10 mouse cellular contexts compared by ENCODE assay signal in the genomic region with DNA sequence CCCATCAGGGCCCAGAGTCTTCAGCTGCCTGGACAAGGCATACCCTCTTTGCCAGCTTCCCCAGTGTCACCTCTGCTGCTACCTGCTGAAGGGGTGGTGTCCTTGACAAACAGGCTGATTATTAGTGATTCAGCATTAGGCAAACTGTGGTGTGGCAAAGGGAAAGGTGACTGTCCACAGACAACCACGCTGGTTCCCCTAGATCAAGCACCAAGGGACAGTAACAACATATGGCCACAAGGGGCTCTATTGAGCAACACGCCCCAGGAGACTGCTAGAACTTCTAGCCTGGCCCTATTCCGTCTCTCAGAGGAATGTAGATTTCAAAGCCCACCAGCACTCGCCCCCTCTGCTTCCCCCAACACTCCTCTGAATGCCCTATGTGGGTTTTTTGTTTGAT. TPM values are rescaled to one million over a fixed set of nuclear protein-coding genes. Genes with fewer than 3 reads are reported as not detected.
DNase-seq lines count a peak whose midpoint lies in the region; ATAC-seq and TF ChIP-seq lines count a peak whose summit lies in the region.
"Had no signal": no experiment of that assay in that cellular context is flagged by ENCODE, and none has a peak within 500 bp of the region (broad histone marks: within the 10 kb centered on the region; RNA-seq: fewer than 3 reads in every experiment).

No protein-coding gene starts in this region.

- no peak overlapping the region for H3K27ac ChIP-seq in forebrain, embryonic 10.5 days
- no peak overlapping the region for H3K27ac ChIP-seq in forebrain, embryonic 16.5 days (ENCODE audit: low read length)
- H3K27ac ChIP-seq in bone marrow, adult 2 months (ENCODE audit: control insufficient read depth, insufficient read depth, low read depth, low read length, poor library complexity) = no peak overlapping the region
- no peak overlapping the region for H3K27ac ChIP-seq in embryonic facial prominence, embryonic 14.5 days (replicated peaks; ENCODE audit: low read depth, low read length)
- no peak overlapping the region for H3K27ac ChIP-seq in liver, embryonic 13.5 days

- H3K4me3 ChIP-seq in forebrain, embryonic 10.5 days = no peak overlapping the region
- no peak overlapping the region for H3K4me3 ChIP-seq in forebrain, embryonic 16.5 days (replicated peaks; ENCODE audit: low read length)
- no peak overlapping the region for H3K4me3 ChIP-seq in bone marrow, adult 2 months (replicated peaks; ENCODE audit: control insufficient read depth, low read depth, low read length)
- H3K4me3 ChIP-seq in embryonic facial prominence, embryonic 14.5 days (ENCODE audit: low read depth, low read length) = no peak overlapping the region
- H3K4me3 ChIP-seq in liver, embryonic 13.5 days (replicated peaks) = no peak overlapping the region

- H3K9ac ChIP-seq in forebrain, embryonic 16.5 days (replicated peaks; ENCODE audit: low read depth, low read length) = no peak overlapping the region
- H3K9ac ChIP-seq in embryonic facial prominence, embryonic 14.5 days (ENCODE audit: low read depth, low read length) = no peak overlapping the region
- H3K9ac ChIP-seq in liver, embryonic 13.5 days = no peak overlapping the region

- no peak for TF ChIP-seq POLR2A in bone marrow, adult 2 months (IDR thresholded peaks at IDR 0.05; ENCODE audit: borderline replicate concordance, control insufficient read depth, low read depth, low read length)

- TF ChIP-seq CTCF in bone marrow, adult 2 months (IDR thresholded peaks at IDR 0.05; ENCODE audit: control insufficient read depth, insufficient read depth, low read length) = peak; percentile 71

- no peak overlapping the region for H3K4me2 ChIP-seq in forebrain, embryonic 16.5 days (ENCODE audit: low read length)
- H3K4me2 ChIP-seq in embryonic facial prominence, embryonic 14.5 days (ENCODE audit: low read depth, low read length) = no peak overlapping the region
- no peak overlapping the region for H3K4me2 ChIP-seq in liver, embryonic 13.5 days

- 15% methylated on average over 4 of the region's 4 CpGs for WGBS in forebrain, embryonic 10.5 days
- 10% methylated on average over 4 of the region's 4 CpGs for WGBS in forebrain, embryonic 16.5 days
- whole genome bisulfite sequencing in bone marrow, adult 2 months = 12% methylated on average over 4 of the region's 4 CpGs
- WGBS in embryonic facial prominence, embryonic 14.5 days = 19% methylated on average over 4 of the region's 4 CpGs
- WGBS in liver, embryonic 13.5 days (ENCODE audit: insufficient replicate concordance) = 9% methylated on average over 4 of the region's 4 CpGs

- H3K27me3 ChIP-seq in forebrain, embryonic 10.5 days (ENCODE audit: poor library complexity, severe bottlenecking) = no peaks in the 10 kb centered on the region
- H3K27me3 ChIP-seq in forebrain, embryonic 16.5 days (replicated peaks; ENCODE audit: control insufficient read depth, insufficient read depth, low read length) = no peaks in the 10 kb centered on the region
- H3K27me3 ChIP-seq in embryonic facial prominence, embryonic 14.5 days (replicated peaks; ENCODE audit: control insufficient read depth, insufficient read depth, low read length) = no peaks in the 10 kb centered on the region
- H3K27me3 ChIP-seq in liver, embryonic 13.5 days = no peaks in the 10 kb centered on the region

- H3K36me3 ChIP-seq in forebrain, embryonic 10.5 days (replicated peaks) = no peaks in the 10 kb centered on the region
- H3K36me3 ChIP-seq in forebrain, embryonic 16.5 days (ENCODE audit: control insufficient read depth, insufficient read depth) = no peaks in the 10 kb centered on the region
- H3K36me3 ChIP-seq in embryonic facial prominence, embryonic 14.5 days (ENCODE audit: control insufficient read depth, insufficient read depth, low read length) = no peaks in the 10 kb centered on the region
- no peaks in the 10 kb centered on the region for H3K36me3 ChIP-seq in liver, embryonic 13.5 days

- 0 out of 2 replicates have a peak, but pooled peaks cover 5% of the 10 kb centered on the region for H3K4me1 ChIP-seq in forebrain, embryonic 10.5 days
- H3K4me1 ChIP-seq in forebrain, embryonic 16.5 days (replicated peaks; ENCODE audit: control insufficient read depth, insufficient read depth, low read length) = no peaks in the 10 kb centered on the region
- peaks cover 4% of the 10 kb centered on the region; the same call in 1 of the 2 replicates for H3K4me1 ChIP-seq in bone marrow, adult 2 months (ENCODE audit: control insufficient read depth, insufficient read depth, low read length)
- H3K4me1 ChIP-seq in embryonic facial prominence, embryonic 14.5 days (ENCODE audit: control insufficient read depth, insufficient read depth, low read length) = no peaks in the 10 kb centered on the region
- no peaks in the 10 kb centered on the region for H3K4me1 ChIP-seq in liver, embryonic 13.5 days (replicated peaks)

- ATAC-seq in forebrain, embryonic 16.5 days = no peak
- ATAC-seq in embryonic facial prominence, embryonic 14.5 days (ENCODE audit: low read depth) = no peak
- ATAC-seq in inflammation-experienced regulatory T-cells, adult 6 months = peak; percentile 84
- ATAC-seq in liver, embryonic 13.5 days (ENCODE audit: low read depth) = no peak

- DNase-seq in forebrain, embryonic 10.5 days (ENCODE audit: extremely low spot score, low spot score) = peak; percentile 35
- DNase-seq in 416B (ENCODE audit: low read depth) = peak; percentile 51
- DNase-seq in embryonic facial prominence, embryonic 14.5 days (ENCODE audit: low spot score) = peak; percentile 26
- peak; percentile 9 for DNase-seq in liver, embryonic 13.5 days
- peak; percentile 35 for DNase-seq in retina, postnatal 7 days (ENCODE audit: low read depth, low spot score)

- H3K9me3 ChIP-seq in forebrain, embryonic 10.5 days = peaks cover 16% of the 10 kb centered on the region
- H3K9me3 ChIP-seq in forebrain, embryonic 16.5 days (ENCODE audit: control insufficient read depth, low read length) = no peaks in the 10 kb centered on the region; the same call in 1 of the 2 replicates
- peaks cover 15% of the 10 kb centered on the region for H3K9me3 ChIP-seq in embryonic facial prominence, embryonic 14.5 days (ENCODE audit: control insufficient read depth, low read length)
- H3K9me3 ChIP-seq in liver, embryonic 13.5 days (replicated peaks) = peaks cover 6% of the 10 kb centered on the region

RNA-seq across cellular contexts. Expression of a gene that starts 11.6 kb away (rescaled TPM):
- not detected in 2 replicates for polyA plus RNA-seq in forebrain, embryonic 10.5 days (2016; fragmentation: Nextera tagmentation; extraction: Ambion mirVana)
- polyA plus RNA-seq in forebrain, embryonic 16.5 days (2015; fragmentation: Nextera tagmentation; extraction: Ambion mirVana) = not detected in 2 replicates
- polyA plus RNA-seq in bone marrow, adult 2 months (2011; ENCODE audit: insufficient read depth, insufficient read length, low replicate concordance, missing spikeins) = not detected in 2 replicates
- polyA plus RNA-seq in embryonic facial prominence, embryonic 14.5 days (2014; fragmentation: Nextera tagmentation; extraction: Ambion mirVana) = not detected in 2 replicates
- polyA plus RNA-seq in inflammation-experienced regulatory T-cells, adult 6 months (2017; shearing (Covaris generic)) = not detected
- polyA plus RNA-seq in liver, embryonic 13.5 days (2015; fragmentation: Nextera tagmentation; extraction: Ambion mirVana) = not detected in 2 replicates
- polyA plus RNA-seq: large intestine, adult 2 months; stomach, embryonic 14.5 days had no signal

RNA-seq across cellular contexts. Expression of a gene that starts 55.4 kb away (rescaled TPM):
- 8.0 and 9.7 TPM in 2 replicates for polyA plus RNA-seq in forebrain, embryonic 10.5 days (2016; fragmentation: Nextera tagmentation; extraction: Ambion mirVana)
- polyA plus RNA-seq in forebrain, embryonic 16.5 days (2015; fragmentation: Nextera tagmentation; extraction: Ambion mirVana) = 0.75 and 2.0 TPM in 2 replicates
- 2.9 and 3.8 TPM in 2 replicates for polyA plus RNA-seq in bone marrow, adult 2 months (2011; ENCODE audit: insufficient read depth, insufficient read length, low replicate concordance, missing spikeins)
- polyA plus RNA-seq in embryonic facial prominence, embryonic 14.5 days (2014; fragmentation: Nextera tagmentation; extraction: Ambion mirVana) = 6.1 and 7.0 TPM in 2 replicates
- polyA plus RNA-seq in inflammation-experienced regulatory T-cells, adult 6 months (2017; shearing (Covaris generic)) = 1 to 10 TPM in 1 of 3 experiments, not detected in 2; 1.4 TPM
- polyA plus RNA-seq in liver, embryonic 13.5 days (2015; fragmentation: Nextera tagmentation; extraction: Ambion mirVana) = 2.6 and 3.1 TPM in 2 replicates
